Mouse (Mus musculus) forebrain, embryonic 14.5 days (tissue): Measurements from ENCODE around the gene Gm10322. TPM values are rescaled to one million over a fixed set of nuclear protein-coding genes. Genes with fewer than 3 reads are reported as not detected.
A peak's percentile ranks its signal among the peaks of the same experiment; 100 is the strongest.

Source experiments
- ATAC-seq: fragments of 200-750 bp; cut with Nextera tagmentation; 2 replicates; pipeline ENCODE4 v1.8.0; 2017; ENCODE audit warnings: mild to moderate bottlenecking, moderate library complexity
- DNase-seq: peaks from one replicate; pipeline ENCODE4 v3.0.0-alpha.2; 2015; ENCODE audit warnings: low spot score
- H3K27ac ChIP-seq: fragments of 300-500 bp; sonication (generic); 2 replicates; pipeline ENCODE4 v1.5.1; 2014; ENCODE audit warnings: low read depth, mild to moderate bottlenecking, control low read depth, low read length, moderate library complexity
- H3K27me3 ChIP-seq: fragments of 300-500 bp; sonication (generic); replicated peaks from 2 replicates; pipeline ENCODE4 v1.6.1; 2014; ENCODE audit warnings: low read length, control low read depth, mixed read lengths; ENCODE audit not compliant: control insufficient read depth, insufficient read depth
- H3K36me3 ChIP-seq: fragments of 300-500 bp; sonication (generic); 2 replicates; pipeline ENCODE4 v1.6.1; 2014; ENCODE audit warnings: low read length, control low read depth; ENCODE audit not compliant: control insufficient read depth, insufficient read depth
- H3K4me1 ChIP-seq: fragments of 300-500 bp; sonication (generic); 2 replicates; pipeline ENCODE4 v1.6.1; 2014; ENCODE audit warnings: antibody characterized with exemption, low read length, control low read depth; ENCODE audit not compliant: control insufficient read depth, insufficient read depth
- H3K4me2 ChIP-seq: fragments of 300-500 bp; sonication (generic); 2 replicates; pipeline ENCODE4 v1.6.1; 2014; ENCODE audit warnings: mild to moderate bottlenecking, control low read depth, low read length
- H3K4me3 ChIP-seq: fragments of 300-500 bp; sonication (generic); 2 replicates; pipeline ENCODE4 v1.5.1; 2014; ENCODE audit warnings: low read depth, low read length, control low read depth
- H3K9ac ChIP-seq: fragments of 300-500 bp; sonication (generic); 2 replicates; pipeline ENCODE4 v1.6.1; 2014; ENCODE audit warnings: mild to moderate bottlenecking, low read length, control low read depth, moderate library complexity
- H3K9me3 ChIP-seq: fragments of 300-500 bp; sonication (generic); replicated peaks from 2 replicates; pipeline ENCODE4 v1.6.1; 2016; ENCODE audit warnings: low read length, control low read depth, mixed read lengths; ENCODE audit not compliant: control insufficient read depth
- WGBS: fragments of 180-500 bp; shearing (Covaris S2); extraction: QIAGEN DNeasy Blood & Tissue Kit; methylation state at CpG from one replicate; pipeline ENCODE4 v1.1.7; 2014; 5-methylcytosine and 5-hydroxymethylcytosine counted together
- polyA plus RNA-seq: library from polyadenylated mRNA; unstranded; fragments of >200 nt; fragmentation: Nextera tagmentation; extraction: Ambion mirVana; gene quantifications from 2 replicates; pipeline ENCODE4 v1.2.1, GENCODE M21; 2014

Gene Gm10322
- polyA plus RNA-seq, 1 experiment from 2014 or later, result not detected

DNA sequence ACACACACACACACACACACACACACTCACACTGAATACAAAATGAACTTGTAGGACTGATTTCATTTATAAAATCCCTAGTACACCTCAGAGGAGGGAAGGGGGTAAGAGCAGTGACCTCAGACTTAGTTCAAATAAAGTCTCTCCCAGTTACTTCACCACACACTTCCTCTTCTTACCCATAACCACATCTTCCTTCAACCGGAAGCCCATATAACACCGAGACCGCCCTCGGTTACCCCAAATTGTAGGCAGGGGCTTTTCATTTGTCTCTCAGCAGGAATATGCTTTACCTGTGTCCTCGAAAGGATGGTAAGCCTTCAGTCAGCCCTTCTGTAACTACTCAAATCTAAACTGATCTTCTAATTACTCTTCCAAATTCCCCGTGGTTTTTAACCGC, 26.4 kb upstream of the Gm10322 start:
- H3K27me3 ChIP-seq, result no peaks in the 10 kb centered on the region
- no peak for ATAC-seq
- no peak overlapping the region for H3K4me2 ChIP-seq
- H3K4me3 ChIP-seq, result no peak overlapping the region
- no peaks in the 10 kb centered on the region for H3K9me3 ChIP-seq
- no peak overlapping the region for H3K9ac ChIP-seq
- 90% methylated on average over 7 of the region's 7 CpGs for WGBS
- no peak overlapping the region for H3K27ac ChIP-seq
- no peak for DNase-seq
- no peaks in the 10 kb centered on the region for H3K36me3 ChIP-seq
- H3K4me1 ChIP-seq, result no peaks in the 10 kb centered on the region

DNA sequence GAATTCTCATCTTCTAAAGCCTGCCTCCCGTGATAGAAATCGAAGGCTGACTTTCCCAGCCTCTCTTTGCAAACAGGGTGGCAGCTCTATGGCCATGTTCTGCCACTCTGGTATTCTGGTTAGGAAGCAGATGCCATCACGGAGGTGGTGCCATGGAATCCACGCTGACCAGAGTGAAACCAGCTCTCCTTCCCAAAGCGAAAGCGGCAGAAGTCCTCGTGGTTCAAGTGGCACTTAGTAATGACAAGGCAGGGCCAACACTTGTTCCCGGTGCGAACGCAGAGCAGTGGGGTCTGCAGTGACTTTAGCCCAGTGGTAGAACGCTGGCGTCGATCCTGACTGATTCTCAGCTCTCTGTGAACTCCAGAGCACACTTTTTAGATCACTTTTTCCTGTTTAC, 26.0 kb upstream of the Gm10322 start:
- WGBS, result 93% methylated on average over 13 of the region's 13 CpGs

GRCm38 (mm10) chr10:59590606-59591005, 25.3 kb upstream of the Gm10322 start:
- Histone ChIP-seq H3K9ac (no peak overlapping the region), H3K27me3 (no peaks in the 10 kb centered on the region), H3K4me2 (no peak overlapping the region), H3K9me3 (no peaks in the 10 kb centered on the region), H3K27ac (no peak overlapping the region), H3K4me1 (no peaks in the 10 kb centered on the region), H3K36me3 (no peaks in the 10 kb centered on the region), H3K4me3 (no peak overlapping the region)
- DNase-seq, result no peak
- ATAC-seq, result no peak
- 94% methylated on average over 9 of the region's 9 CpGs for WGBS

More for the DNA sequence above, 26.0 kb upstream of the Gm10322 start:
- H3K4me1 ChIP-seq, result no peaks in the 10 kb centered on the region
- no peaks in the 10 kb centered on the region for H3K36me3 ChIP-seq
- no peaks in the 10 kb centered on the region for H3K27me3 ChIP-seq
- ATAC-seq (no peak), DNase-seq (no peak)
- no peak overlapping the region for H3K4me2 ChIP-seq
- H3K27ac ChIP-seq, result no peak overlapping the region
- no peak overlapping the region for H3K9ac ChIP-seq
- H3K4me3 ChIP-seq, result no peak overlapping the region
- no peaks in the 10 kb centered on the region for H3K9me3 ChIP-seq

DNA sequence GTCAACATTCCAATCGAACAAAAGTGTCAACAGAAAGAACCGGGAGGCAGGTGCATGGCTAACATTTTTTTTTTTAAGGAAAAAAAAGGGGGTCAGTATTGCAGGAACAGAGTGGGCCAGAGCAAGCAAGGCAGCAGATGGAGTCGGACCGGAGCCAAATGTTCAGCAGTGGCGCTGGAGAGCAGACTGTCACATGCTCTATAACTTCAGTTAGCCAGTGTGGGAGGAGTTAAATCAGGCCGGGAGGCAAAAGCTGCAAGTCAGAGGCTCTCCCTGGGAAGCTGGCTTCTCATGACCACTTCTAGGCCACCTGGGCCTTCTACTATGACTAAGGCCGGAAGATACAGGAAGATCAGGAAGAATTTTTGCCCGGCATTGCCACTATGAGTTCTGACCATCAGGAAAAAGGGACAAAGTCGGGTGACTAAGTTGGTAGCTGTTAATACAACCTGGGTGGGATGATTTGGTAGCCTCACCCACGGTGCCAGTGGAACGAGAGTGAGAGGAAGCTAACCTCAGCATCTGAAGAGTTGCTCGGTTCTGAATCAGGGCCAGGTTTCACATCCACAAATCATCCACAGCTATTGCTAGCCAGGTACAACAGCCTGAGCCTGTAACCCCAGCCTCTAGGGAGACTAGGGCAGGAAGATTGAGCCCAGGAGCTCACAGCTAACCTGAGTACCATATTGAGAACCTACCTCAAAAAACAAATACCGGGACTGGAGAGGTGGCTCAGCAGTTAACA, 21.9 kb upstream of the Gm10322 start:
- 74% methylated on average over 13 of the region's 13 CpGs for WGBS
- Histone ChIP-seq H3K27ac (no peak overlapping the region), H3K27me3 (no peaks in the 10 kb centered on the region), H3K9me3 (no peaks in the 10 kb centered on the region), H3K36me3 (0 out of 2 replicates have a peak, but pooled peaks cover 3% of the 10 kb centered on the region), H3K4me1 (no peaks in the 10 kb centered on the region), H3K9ac (no peak overlapping the region), H3K4me2 (no peak overlapping the region), H3K4me3 (no peak overlapping the region)
- 0 out of 2 replicates have a peak, but pooled peaks have one; percentile 52 for ATAC-seq
- DNase-seq, result peak; percentile 55

- DNase-seq, result no peak
Measured at GRCm38 (mm10) chr10:59600516-59600915, 15.3 kb upstream of the Gm10322 start.

DNA sequence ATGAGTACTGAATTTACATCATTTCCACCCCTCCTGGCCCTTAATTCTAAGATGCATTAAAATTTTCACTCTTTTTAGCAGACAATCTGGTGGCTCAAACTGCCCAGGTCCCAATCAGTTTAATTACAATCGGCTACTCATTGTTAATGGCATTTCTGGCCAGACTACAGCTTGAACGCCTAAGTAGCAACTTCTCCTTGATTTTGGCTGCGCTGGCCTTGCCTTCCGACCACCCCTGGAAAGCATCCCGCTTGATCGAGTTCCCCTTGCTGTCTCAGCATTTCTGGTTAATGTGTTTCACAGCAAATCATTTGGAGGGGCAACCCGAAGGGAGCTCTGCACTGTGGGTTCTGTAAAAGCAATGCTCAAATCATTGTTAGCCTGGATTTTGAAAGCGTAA, 13.8 kb upstream of the Gm10322 start:
- Histone ChIP-seq H3K27ac (no peak overlapping the region), H3K4me3 (no peak overlapping the region), H3K9ac (no peak overlapping the region), H3K9me3 (no peaks in the 10 kb centered on the region), H3K4me1 (no peaks in the 10 kb centered on the region), H3K36me3 (no peaks in the 10 kb centered on the region), H3K4me2 (no peak overlapping the region), H3K27me3 (no peaks in the 10 kb centered on the region)
- 71% methylated on average over 8 of the region's 8 CpGs for WGBS
- no peak for ATAC-seq
- DNase-seq, result peak; percentile 41

More at GRCm38 (mm10) chr10:59600516-59600915, 15.3 kb upstream of the Gm10322 start:
- H3K4me1 ChIP-seq, result no peaks in the 10 kb centered on the region
- 87% methylated on average over 8 of the region's 8 CpGs for WGBS
- ATAC-seq, result no peak
- 0 out of 2 replicates have a peak, but pooled peaks cover 3% of the 10 kb centered on the region for H3K36me3 ChIP-seq
- H3K4me3 ChIP-seq, result no peak overlapping the region
- H3K27ac ChIP-seq, result no peak overlapping the region
- H3K4me2 ChIP-seq, result no peak overlapping the region
- no peaks in the 10 kb centered on the region for H3K27me3 ChIP-seq
- H3K9ac ChIP-seq, result no peak overlapping the region
- H3K9me3 ChIP-seq, result no peaks in the 10 kb centered on the region

DNA sequence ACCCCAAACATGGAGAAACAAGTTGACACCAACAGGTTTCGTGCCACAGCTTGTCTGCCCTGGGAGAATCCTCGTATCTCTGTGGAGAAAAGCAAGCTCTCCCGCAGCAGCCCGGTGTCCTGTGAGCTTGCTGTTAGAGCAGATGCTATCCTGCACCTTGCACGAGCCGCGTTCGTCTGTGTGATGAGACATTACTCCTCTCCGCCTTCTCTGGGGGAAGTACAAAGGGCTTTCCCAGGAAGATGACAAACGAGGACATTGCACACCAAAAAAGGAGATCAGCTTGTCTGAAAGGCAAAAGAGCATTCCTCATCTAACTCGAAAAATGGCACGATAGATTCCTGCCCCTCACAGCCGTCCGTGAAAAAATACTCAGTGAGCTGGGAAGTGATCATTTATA, 13.0 kb upstream of the Gm10322 start:
- H3K27me3 ChIP-seq, result no peaks in the 10 kb centered on the region
- H3K4me3 ChIP-seq, result no peak overlapping the region
- 73% methylated on average over 14 of the region's 14 CpGs for WGBS
- ATAC-seq (no peak), DNase-seq (no peak)
- no peaks in the 10 kb centered on the region for H3K4me1 ChIP-seq
- H3K36me3 ChIP-seq, result no peaks in the 10 kb centered on the region
- no peak overlapping the region for H3K9ac ChIP-seq
- H3K4me2 ChIP-seq, result no peak overlapping the region
- no peaks in the 10 kb centered on the region for H3K9me3 ChIP-seq
- H3K27ac ChIP-seq, result no peak overlapping the region

DNA sequence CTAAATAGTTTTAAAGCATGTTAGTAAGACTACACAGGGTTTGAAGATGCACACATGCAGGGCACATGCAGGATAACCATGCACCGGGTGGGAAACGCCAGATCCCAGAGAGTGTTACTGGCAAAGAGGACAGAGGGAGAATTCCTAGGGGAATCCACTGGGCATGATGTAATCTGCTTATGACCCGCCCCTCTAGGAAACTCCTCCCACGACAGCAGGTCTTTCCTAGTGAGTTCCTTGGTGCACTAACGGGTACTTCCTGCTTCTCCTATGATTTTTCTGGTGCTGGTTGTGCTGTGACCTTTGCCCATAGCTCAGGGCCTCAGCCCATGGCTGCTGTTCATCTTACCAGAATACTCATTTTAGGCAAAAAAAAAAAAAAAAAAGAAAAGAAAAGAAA, 12.0 kb upstream of the Gm10322 start:
- H3K4me2 ChIP-seq, result no peak overlapping the region
- 61% methylated on average over 5 of the region's 5 CpGs for WGBS
- H3K4me3 ChIP-seq, result no peak overlapping the region
- H3K9ac ChIP-seq, result no peak overlapping the region
- DNase-seq (no peak), ATAC-seq (no peak)
- H3K9me3 ChIP-seq, result no peaks in the 10 kb centered on the region
- no peaks in the 10 kb centered on the region for H3K36me3 ChIP-seq
- H3K27ac ChIP-seq, result no peak overlapping the region
- H3K4me1 ChIP-seq, result no peaks in the 10 kb centered on the region
- no peaks in the 10 kb centered on the region for H3K27me3 ChIP-seq

- H3K4me2 ChIP-seq, result no peak overlapping the region
- H3K9me3 ChIP-seq, result no peaks in the 10 kb centered on the region
- H3K36me3 ChIP-seq, result no peaks in the 10 kb centered on the region
- H3K4me1 ChIP-seq, result no peaks in the 10 kb centered on the region
- DNase-seq, result no peak
- WGBS, result 75% methylated on average over 11 of the region's 11 CpGs
- H3K4me3 ChIP-seq, result no peak overlapping the region
- H3K27me3 ChIP-seq, result no peaks in the 10 kb centered on the region
- H3K9ac ChIP-seq, result no peak overlapping the region
- ATAC-seq, result no peak
- H3K27ac ChIP-seq, result no peak overlapping the region
Measured at GRCm38 (mm10) chr10:59604879-59605464, 10.9 kb upstream of the Gm10322 start.
